Mouse (Mus musculus): ENCODE results near the gene Slamf6. TPM values are rescaled to one million over a fixed set of nuclear protein-coding genes. Genes with fewer than 3 reads are reported as not detected.

The Slamf6 gene
- polyA plus RNA-seq, 1 experiment from 2014 or later = 22.2 TPM

DNA sequence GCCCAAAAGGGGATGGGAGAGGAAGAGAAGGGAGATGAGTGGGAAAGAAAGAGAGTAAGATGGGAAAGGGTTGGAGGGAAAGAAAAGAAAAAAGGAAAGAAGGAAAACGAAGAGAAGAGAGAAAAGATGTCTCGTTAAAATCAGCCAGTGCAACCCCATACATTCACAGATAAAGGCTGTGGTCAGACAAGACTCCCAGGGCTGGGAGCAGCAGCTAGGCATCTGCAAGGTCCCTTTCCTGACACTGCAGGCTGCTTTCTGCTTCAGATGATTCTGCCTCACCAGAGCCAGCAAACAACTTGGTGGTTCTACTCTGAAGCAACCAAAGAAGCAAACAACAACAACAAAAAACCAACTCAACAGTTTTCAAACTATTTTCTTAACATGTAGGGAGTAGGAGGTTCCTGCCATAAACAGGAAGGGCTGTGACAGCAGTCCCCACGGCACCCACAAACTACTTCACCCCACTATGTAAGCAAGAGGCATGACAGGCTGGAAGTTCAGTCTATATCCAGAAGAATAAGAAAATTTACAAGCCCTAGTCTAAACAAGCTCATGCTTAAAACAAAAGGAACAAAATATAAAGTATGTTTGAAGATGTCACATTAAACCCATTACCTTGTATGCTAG, 66.2 kb downstream of the Slamf6 start:
- Histone ChIP-seq H3K4me1 (ENCODE audit: control insufficient read depth, insufficient read depth, low read length) (no peaks in the 10 kb centered on the region), H3K36me3 (ENCODE audit: control insufficient read depth, insufficient read depth) (no peaks in the 10 kb centered on the region), H3K4me2 (ENCODE audit: low read depth, low read length) (no peak overlapping the region), H3K9ac (ENCODE audit: low read length) (no peak overlapping the region), H3K27ac (ENCODE audit: low read length) (no peak overlapping the region), H3K4me3 (ENCODE audit: low read length) (no peak overlapping the region), H3K9me3 (replicated peaks; ENCODE audit: control insufficient read depth, low read length) (0 out of 2 replicates have a peak, but pooled peaks cover 2% of the 10 kb centered on the region), H3K27me3 (ENCODE audit: control insufficient read depth, insufficient read depth, low read length) (no peaks in the 10 kb centered on the region)
- WGBS = 59% methylated on average over 3 of the region's 3 CpGs
- ATAC-seq (replicated peaks; ENCODE audit: extremely low read depth, insufficient read depth, low FRiP score) = no peak

DNA sequence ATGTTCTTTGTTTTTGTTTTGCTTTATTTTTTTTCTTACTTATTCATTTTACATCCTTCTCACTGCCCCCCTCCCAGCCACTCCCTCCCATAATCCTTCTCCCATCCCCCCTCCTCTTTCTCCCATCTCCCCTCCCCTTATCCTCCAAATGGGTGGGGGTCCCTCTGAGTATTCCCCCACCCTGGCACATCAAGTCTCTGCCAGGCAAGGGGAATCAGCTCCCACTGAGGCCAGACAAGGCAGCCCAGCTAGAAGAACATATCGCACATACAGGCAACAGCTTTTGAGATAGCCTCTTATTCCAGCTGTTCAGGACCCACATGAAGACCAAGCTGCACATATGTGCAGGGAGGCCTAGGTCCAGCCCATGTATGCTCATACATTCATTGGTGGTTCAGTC, 66.8 kb downstream of the Slamf6 start:
- H3K4me1 ChIP-seq (ENCODE audit: control insufficient read depth, insufficient read depth, low read length) = no peaks in the 10 kb centered on the region
- no peaks in the 10 kb centered on the region for H3K36me3 ChIP-seq (ENCODE audit: control insufficient read depth, insufficient read depth)
- 0 out of 2 replicates have a peak, but pooled peaks cover 2% of the 10 kb centered on the region for H3K9me3 ChIP-seq (replicated peaks; ENCODE audit: control insufficient read depth, low read length)
- ATAC-seq (replicated peaks; ENCODE audit: extremely low read depth, insufficient read depth, low FRiP score) = no peak
- H3K4me3 ChIP-seq (ENCODE audit: low read length) = no peak overlapping the region
- H3K9ac ChIP-seq (ENCODE audit: low read length) = no peak overlapping the region
- H3K27ac ChIP-seq (ENCODE audit: low read length) = no peak overlapping the region
- H3K27me3 ChIP-seq (ENCODE audit: control insufficient read depth, insufficient read depth, low read length) = no peaks in the 10 kb centered on the region
- 84% methylated on average over 1 of the region's 1 CpGs for WGBS
- no peak overlapping the region for H3K4me2 ChIP-seq (ENCODE audit: low read depth, low read length)

DNA sequence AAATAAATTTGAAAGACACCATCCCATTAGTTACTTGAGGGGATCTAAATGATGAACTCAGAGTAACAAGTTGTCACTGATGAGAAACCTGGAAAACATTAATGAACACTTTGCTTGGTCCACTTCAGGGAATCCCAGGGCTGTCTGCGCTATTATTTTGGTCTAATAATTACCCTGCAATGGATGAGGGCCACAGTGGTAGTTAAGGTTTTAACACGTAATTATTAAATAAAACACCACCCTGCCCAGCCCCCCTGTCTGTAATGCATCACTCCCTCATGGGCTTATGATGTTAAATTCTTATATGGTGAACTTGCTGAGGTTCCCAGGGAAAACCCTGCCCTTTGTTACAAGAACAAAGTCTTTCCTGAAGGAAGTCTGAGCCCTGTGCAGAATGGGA, 74.6 kb downstream of the Slamf6 start:
- H3K4me3 ChIP-seq (ENCODE audit: low read length) = no peak overlapping the region
- no peak overlapping the region for H3K4me2 ChIP-seq (ENCODE audit: low read depth, low read length)
- no peak for ATAC-seq (replicated peaks; ENCODE audit: extremely low read depth, insufficient read depth, low FRiP score)
- 0 out of 2 replicates have a peak, but pooled peaks cover 2% of the 10 kb centered on the region for H3K9me3 ChIP-seq (replicated peaks; ENCODE audit: control insufficient read depth, low read length)
- no peaks in the 10 kb centered on the region for H3K36me3 ChIP-seq (ENCODE audit: control insufficient read depth, insufficient read depth)
- H3K9ac ChIP-seq (ENCODE audit: low read length) = no peak overlapping the region
- H3K27ac ChIP-seq (ENCODE audit: low read length) = no peak overlapping the region
- peaks cover 17% of the 10 kb centered on the region for H3K4me1 ChIP-seq (ENCODE audit: control insufficient read depth, insufficient read depth, low read length)
- 82% methylated on average over 2 of the region's 2 CpGs for WGBS
- no peaks in the 10 kb centered on the region for H3K27me3 ChIP-seq (ENCODE audit: control insufficient read depth, insufficient read depth, low read length)

DNA sequence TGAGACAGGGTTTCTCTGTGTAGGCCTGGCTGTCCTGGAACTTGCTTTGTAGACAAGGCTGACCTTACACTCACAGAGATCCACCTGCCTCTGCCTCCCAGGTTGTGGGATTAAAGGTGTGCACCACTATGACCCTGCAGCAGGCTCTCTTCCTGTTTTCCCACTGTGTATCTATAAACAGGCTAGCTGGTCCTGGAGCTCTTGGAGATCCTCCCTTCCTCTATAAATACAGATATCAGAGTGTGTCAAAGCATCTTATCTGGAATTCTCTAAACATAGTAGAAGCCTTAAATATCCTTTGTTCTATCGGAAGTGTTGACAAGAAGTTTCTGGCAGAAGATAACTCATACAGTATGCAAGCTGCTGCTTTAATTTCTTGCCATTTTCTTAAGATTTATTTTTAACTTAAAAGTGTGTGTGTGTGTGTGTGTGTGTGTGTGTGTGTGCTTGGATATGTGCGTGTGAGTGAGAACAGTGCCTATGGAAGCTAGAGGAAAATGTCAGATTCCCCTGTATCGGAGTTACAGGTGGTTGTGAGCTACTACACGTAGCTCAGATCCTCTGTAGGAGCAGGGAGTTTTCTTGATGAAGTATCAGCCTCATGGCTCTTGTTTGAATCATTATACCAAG, 75.7 kb downstream of the Slamf6 start:
- Histone ChIP-seq H3K27ac (ENCODE audit: low read length) (no peak overlapping the region), H3K36me3 (ENCODE audit: control insufficient read depth, insufficient read depth) (no peaks in the 10 kb centered on the region), H3K9ac (ENCODE audit: low read length) (no peak overlapping the region), H3K4me2 (ENCODE audit: low read depth, low read length) (no peak overlapping the region), H3K4me1 (ENCODE audit: control insufficient read depth, insufficient read depth, low read length) (peaks cover 17% of the 10 kb centered on the region), H3K27me3 (ENCODE audit: control insufficient read depth, insufficient read depth, low read length) (no peaks in the 10 kb centered on the region), H3K9me3 (replicated peaks; ENCODE audit: control insufficient read depth, low read length) (no peaks in the 10 kb centered on the region), H3K4me3 (ENCODE audit: low read length) (no peak overlapping the region)
- 47% methylated on average over 4 of the region's 4 CpGs for WGBS
- no peak; the same call in 1 of the 2 replicates for ATAC-seq (replicated peaks; ENCODE audit: extremely low read depth, insufficient read depth, low FRiP score)

DNA sequence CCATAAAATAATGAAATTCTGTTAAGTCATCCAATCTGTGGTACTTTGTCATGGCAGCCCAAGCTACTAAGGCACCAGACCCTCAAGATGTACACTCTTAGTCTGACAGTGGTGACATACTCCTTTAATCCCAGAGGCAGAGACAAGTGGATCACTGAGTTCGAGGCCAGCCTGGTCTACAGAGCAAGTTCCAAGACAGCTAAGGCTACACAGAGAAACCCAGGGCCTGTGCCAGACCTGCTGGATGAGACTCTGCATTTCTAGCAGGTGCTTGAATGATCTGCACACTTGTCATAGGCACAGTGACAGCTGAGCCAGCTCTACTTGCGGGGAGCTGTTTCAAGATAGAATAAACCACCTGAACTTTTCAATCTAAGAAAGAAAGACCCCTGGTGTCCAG, 77.2 kb downstream of the Slamf6 start:
- no peaks in the 10 kb centered on the region for H3K36me3 ChIP-seq (ENCODE audit: control insufficient read depth, insufficient read depth)
- ATAC-seq (replicated peaks; ENCODE audit: extremely low read depth, insufficient read depth, low FRiP score) = 0 out of 2 replicates have a peak, but pooled peaks have one; percentile 12
- no peak overlapping the region for H3K4me3 ChIP-seq (ENCODE audit: low read length)
- no peak overlapping the region for H3K9ac ChIP-seq (ENCODE audit: low read length)
- WGBS = 57% methylated on average over 2 of the region's 2 CpGs
- peaks cover 17% of the 10 kb centered on the region for H3K4me1 ChIP-seq (ENCODE audit: control insufficient read depth, insufficient read depth, low read length)
- no peaks in the 10 kb centered on the region for H3K9me3 ChIP-seq (replicated peaks; ENCODE audit: control insufficient read depth, low read length)
- H3K27me3 ChIP-seq (ENCODE audit: control insufficient read depth, insufficient read depth, low read length) = no peaks in the 10 kb centered on the region
- H3K27ac ChIP-seq (ENCODE audit: low read length) = peak overlapping the region; percentile 37
- H3K4me2 ChIP-seq (ENCODE audit: low read depth, low read length) = no peak overlapping the region

DNA sequence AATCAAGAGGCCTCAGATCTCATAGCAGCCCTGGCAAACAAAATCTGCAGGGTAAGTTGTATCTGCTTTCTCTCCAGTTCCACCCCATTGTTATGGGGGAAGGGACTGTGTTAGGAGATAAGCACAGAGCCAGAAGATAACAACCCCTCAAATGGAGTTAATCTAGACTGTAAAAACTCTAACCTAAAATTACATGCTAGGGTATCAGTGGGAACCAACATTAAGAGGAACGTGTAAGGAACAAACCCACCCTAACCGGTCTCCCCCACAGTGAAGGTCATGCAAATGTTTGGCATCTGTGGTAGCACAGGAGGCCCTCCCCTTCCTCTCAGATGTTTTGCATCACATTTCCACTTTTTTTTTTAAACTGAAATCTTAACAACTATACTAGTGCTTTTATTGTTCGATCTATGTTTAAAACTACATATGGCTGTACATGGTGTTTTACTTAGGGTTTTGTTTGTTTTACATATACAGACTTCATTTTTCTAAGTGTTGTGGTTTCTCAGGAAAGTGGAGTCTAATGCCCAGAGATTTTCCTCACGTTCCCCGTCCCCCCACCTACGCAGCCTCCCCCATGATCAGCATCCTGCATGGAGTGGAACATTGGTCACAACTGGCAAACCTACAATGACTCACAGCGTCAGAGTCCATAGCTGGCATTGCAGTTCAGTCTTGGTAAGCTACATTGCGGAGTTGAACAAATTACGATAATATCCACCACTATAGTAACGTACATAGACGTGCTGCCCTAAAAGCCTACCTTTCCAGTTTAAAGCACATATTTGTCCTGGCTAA, 77.8 kb downstream of the Slamf6 start:
- Histone ChIP-seq H3K4me2 (ENCODE audit: low read depth, low read length) (no peak overlapping the region), H3K4me3 (ENCODE audit: low read length) (no peak overlapping the region), H3K27me3 (ENCODE audit: control insufficient read depth, insufficient read depth, low read length) (no peaks in the 10 kb centered on the region), H3K9ac (ENCODE audit: low read length) (no peak overlapping the region), H3K27ac (ENCODE audit: low read length) (peak overlapping the region; percentile 37), H3K36me3 (ENCODE audit: control insufficient read depth, insufficient read depth) (no peaks in the 10 kb centered on the region), H3K9me3 (replicated peaks; ENCODE audit: control insufficient read depth, low read length) (no peaks in the 10 kb centered on the region), H3K4me1 (ENCODE audit: control insufficient read depth, insufficient read depth, low read length) (peaks cover 17% of the 10 kb centered on the region)
- WGBS = 64% methylated on average over 11 of the region's 11 CpGs
- ATAC-seq (replicated peaks; ENCODE audit: extremely low read depth, insufficient read depth, low FRiP score) = peak; percentile 79

DNA sequence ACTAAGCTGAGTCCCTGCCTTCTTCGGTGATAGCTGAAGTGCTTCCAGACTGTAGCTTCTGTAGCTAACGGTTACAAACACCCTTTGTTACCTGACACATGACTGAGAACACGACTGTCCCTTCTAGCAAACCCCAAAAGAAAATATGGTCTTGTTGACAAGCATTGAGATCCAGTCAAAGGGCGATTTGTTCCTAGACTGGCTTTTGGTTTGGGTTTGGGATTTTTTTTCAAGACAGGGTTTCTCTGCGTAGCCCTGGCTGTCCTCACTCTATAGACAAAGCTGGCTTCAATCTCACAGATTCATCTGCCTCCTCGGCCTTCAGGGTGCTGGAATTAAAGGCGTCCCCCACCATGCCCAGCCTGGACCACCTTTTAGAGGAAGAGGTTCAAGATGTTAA, 79.4 kb downstream of the Slamf6 start:
- H3K9me3 ChIP-seq (replicated peaks; ENCODE audit: control insufficient read depth, low read length) = no peaks in the 10 kb centered on the region
- no peak for ATAC-seq (replicated peaks; ENCODE audit: extremely low read depth, insufficient read depth, low FRiP score)
- H3K4me1 ChIP-seq (ENCODE audit: control insufficient read depth, insufficient read depth, low read length) = peaks cover 17% of the 10 kb centered on the region
- no peak overlapping the region for H3K4me2 ChIP-seq (ENCODE audit: low read depth, low read length)
- no peak overlapping the region for H3K9ac ChIP-seq (ENCODE audit: low read length)
- H3K27ac ChIP-seq (ENCODE audit: low read length) = no peak overlapping the region
- 52% methylated on average over 7 of the region's 7 CpGs for WGBS
- H3K36me3 ChIP-seq (ENCODE audit: control insufficient read depth, insufficient read depth) = no peaks in the 10 kb centered on the region
- no peaks in the 10 kb centered on the region for H3K27me3 ChIP-seq (ENCODE audit: control insufficient read depth, insufficient read depth, low read length)
- no peak overlapping the region for H3K4me3 ChIP-seq (ENCODE audit: low read length)

DNA sequence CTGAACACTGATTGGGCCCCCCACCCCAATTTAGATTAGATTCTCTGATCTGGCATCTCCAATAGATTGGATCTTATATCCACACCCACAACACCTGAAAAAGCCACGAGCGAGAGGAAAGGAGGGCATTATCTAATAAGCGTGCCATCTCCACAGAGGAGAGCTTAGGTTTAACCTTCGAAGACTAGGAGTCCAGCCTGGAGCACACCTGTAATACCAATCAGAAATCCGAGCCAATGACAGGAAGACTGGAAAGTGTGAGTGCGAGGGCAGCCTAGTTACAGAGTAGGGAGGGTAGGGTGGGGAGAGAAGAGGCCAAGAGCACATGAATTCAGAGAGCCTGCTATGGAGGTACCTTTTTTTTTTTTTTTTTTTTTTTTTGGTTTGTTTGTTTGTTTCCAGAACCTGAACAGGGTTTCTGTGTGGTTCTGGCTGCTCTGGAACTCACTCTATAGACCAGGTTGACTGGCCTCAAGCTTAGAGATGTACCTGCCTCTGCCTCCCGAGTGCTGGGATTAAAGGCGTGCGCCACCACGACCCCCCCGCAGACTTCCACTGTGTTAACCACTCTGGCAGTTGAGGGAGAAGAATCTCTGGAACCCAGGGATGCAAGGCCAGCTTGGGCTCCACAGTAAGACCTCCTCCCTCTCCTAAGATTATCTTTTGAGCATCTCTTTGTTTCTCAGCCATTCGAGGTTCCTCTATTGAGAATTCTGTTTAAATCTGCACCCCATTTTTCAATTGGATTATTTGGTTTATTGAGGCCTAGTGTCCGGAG, 81.7 kb downstream of the Slamf6 start:
- 87% methylated on average over 13 of the region's 13 CpGs for WGBS
- ATAC-seq (replicated peaks; ENCODE audit: extremely low read depth, insufficient read depth, low FRiP score) = no peak
- no peaks in the 10 kb centered on the region for H3K9me3 ChIP-seq (replicated peaks; ENCODE audit: control insufficient read depth, low read length)
- H3K36me3 ChIP-seq (ENCODE audit: control insufficient read depth, insufficient read depth) = no peaks in the 10 kb centered on the region
- no peaks in the 10 kb centered on the region for H3K27me3 ChIP-seq (ENCODE audit: control insufficient read depth, insufficient read depth, low read length)
- no peak overlapping the region for H3K27ac ChIP-seq (ENCODE audit: low read length)
- peaks cover 13% of the 10 kb centered on the region for H3K4me1 ChIP-seq (ENCODE audit: control insufficient read depth, insufficient read depth, low read length)
- H3K9ac ChIP-seq (ENCODE audit: low read length) = no peak overlapping the region
- no peak overlapping the region for H3K4me2 ChIP-seq (ENCODE audit: low read depth, low read length)
- H3K4me3 ChIP-seq (ENCODE audit: low read length) = no peak overlapping the region
